Mouse (Mus musculus) heart, postnatal 36 days (tissue): Measurements from ENCODE around the gene Lce1e. TPM values are rescaled to one million over a fixed set of nuclear protein-coding genes. Genes with fewer than 3 reads are reported as not detected.
"Not testable (repeated sequence)": the region's sequence is repeated elsewhere in the genome, so short reads cannot be mapped to it uniquely, and the experiment has no call there.

Experiments
- DNase-seq, 2 experiments: peaks; one replicate each; pipeline ENCODE4 v3.0.0; 2021 to 2022
- intact Hi-C: fragments of 180-260 bp; cut with DNase I; formaldehyde crosslinking; loops from one replicate; pipeline ENCODE4 v1.15.1; 2025
- total RNA-seq, 2 experiments: library from RNA; stranded (reverse); gene quantifications; 2 replicates each; pipeline ENCODE4 v1.2.3; 2021

The Lce1e gene
- not detected for total RNA-seq

GRCm38 (mm10) chr3:92708974-92709373, at the start of gene Lce1e:
Gene Lce1e (minus strand): TSS chr3:92709074.
- intact Hi-C loops, result no loop called here
- DNase-seq, result no peak

- intact Hi-C loops, result no loop called here
- DNase-seq, result no peak
Observed at GRCm38 (mm10) chr3:92753197-92753596, 44.3 kb upstream of the Lce1e start.

- intact Hi-C loops, result no loop called here
- DNase-seq, result no peak
Observed at GRCm38 (mm10) chr3:92752238-92752637, 43.4 kb upstream of the Lce1e start, which contains the start of gene Lce1g. Gene Lce1g (minus strand): TSS chr3:92752338.

- intact Hi-C loops, result no loop called here
- DNase-seq, result no peak
Observed at GRCm38 (mm10) chr3:92738996-92739395, 30.1 kb upstream of the Lce1e start, which contains the start of gene Gm38119. Gene Gm38119 (minus strand): TSS chr3:92739096.

- intact Hi-C loops, result no loop called here
- no peak for DNase-seq
Observed at GRCm38 (mm10) chr3:92722631-92723030, 13.8 kb upstream of the Lce1e start.

GRCm38 (mm10) chr3:92720250-92720649, 11.4 kb upstream of the Lce1e start, which contains the start of gene Lce1f:
Gene Lce1f (minus strand): TSS chr3:92720350.
- DNase-seq, result no peak
- intact Hi-C loops, result no loop called here

- DNase-seq, result no peak
- intact Hi-C loops, result no loop called here
Observed at GRCm38 (mm10) chr3:92715122-92715521, 6.2 kb upstream of the Lce1e start.

GRCm38 (mm10) chr3:92694613-92695012, 14.3 kb downstream of the Lce1e start:
- DNase-seq, result no peak
- intact Hi-C loops, result no loop called here

- intact Hi-C loops, result no loop called here
- DNase-seq, result no peak
Observed at GRCm38 (mm10) chr3:92691688-92692087, 17.2 kb downstream of the Lce1e start.

- intact Hi-C loops, result not testable (repeated sequence)
- DNase-seq, result peak; percentile 6 to 19
Observed at GRCm38 (mm10) chr3:92689154-92689553, 19.7 kb downstream of the Lce1e start.

- DNase-seq, result no peak
- intact Hi-C loops, result no loop called here
Observed at GRCm38 (mm10) chr3:92687110-92687509, 21.8 kb downstream of the Lce1e start, which contains the start of gene Lce1d. Gene Lce1d (minus strand): TSS chr3:92687210.

GRCm38 (mm10) chr3:92678947-92679346, 29.9 kb downstream of the Lce1e start, which contains the start of gene Lce1c:
Gene Lce1c (plus strand): TSS chr3:92679247.
- DNase-seq, result no peak
- intact Hi-C loops, result no loop called here

- intact Hi-C loops, result no loop called here
- no peak for DNase-seq
Observed at GRCm38 (mm10) chr3:92670215-92670614, 38.7 kb downstream of the Lce1e start, which contains the start of gene Lce1a2. Gene Lce1a2 (minus strand): TSS chr3:92670315.

Other genes starting within 250 kb of the Lce1e start
- not detected for gene Sprr1a, start 223.2 kb downstream of the Lce1e start, total RNA-seq
- not detected for gene Sprr4, start 208.6 kb downstream of the Lce1e start, total RNA-seq
- not detected for gene 2310046K23Rik, start 174.6 kb downstream of the Lce1e start, total RNA-seq
- gene Ivl, start 135.3 kb downstream of the Lce1e start, total RNA-seq, result not detected
- not detected for gene Smcp, start 120.1 kb downstream of the Lce1e start, total RNA-seq
- not detected for gene 2210017I01Rik, start 101.6 kb downstream of the Lce1e start, total RNA-seq
- gene Lce6a, start 87.4 kb downstream of the Lce1e start, total RNA-seq, result not detected
- not detected for gene Lce1a1, start 60.8 kb downstream of the Lce1e start, total RNA-seq
- not detected for gene Lce1b, start 52.1 kb downstream of the Lce1e start, total RNA-seq
- not detected for gene Lce1a2, start 38.8 kb downstream of the Lce1e start, total RNA-seq
- not detected for gene Lce1c, start 29.8 kb downstream of the Lce1e start, total RNA-seq
- not detected for gene Lce1d, start 21.9 kb downstream of the Lce1e start, total RNA-seq
- not detected for gene Lce1f, start 11.3 kb upstream of the Lce1e start, total RNA-seq
- not detected for gene Gm38119, start 30.0 kb upstream of the Lce1e start, total RNA-seq
- gene Lce1g, start 43.3 kb upstream of the Lce1e start, total RNA-seq, result not detected
- gene Lce1h, start 56.0 kb upstream of the Lce1e start, total RNA-seq, result not detected
- gene Lce1i, start 69.8 kb upstream of the Lce1e start, total RNA-seq, result not detected
- not detected for gene Lce1j, start 81.4 kb upstream of the Lce1e start, total RNA-seq
- not detected for gene Lce1k, start 98.8 kb upstream of the Lce1e start, total RNA-seq
- not detected for gene Kprp, start 118.2 kb upstream of the Lce1e start, total RNA-seq
- not detected for gene Lce1l, start 142.2 kb upstream of the Lce1e start, total RNA-seq
- not detected for gene 2310050C09Rik, start 161.1 kb upstream of the Lce1e start, total RNA-seq
- not detected for gene Lce3a, start 217.2 kb upstream of the Lce1e start, total RNA-seq
- gene Lce3b, start 223.9 kb upstream of the Lce1e start, total RNA-seq, result not detected
- gene Lce3c, start 235.4 kb upstream of the Lce1e start, total RNA-seq, result not detected
- not detected for gene Lce3d, start 248.3 kb upstream of the Lce1e start, total RNA-seq